Mouse (Mus musculus): ENCODE results near the gene Brcc3. TPM values are rescaled to one million over a fixed set of nuclear protein-coding genes. Genes with fewer than 3 reads are reported as not detected.

Gene Brcc3
- 79.3 and 83.0 TPM in 2 replicates for polyA plus RNA-seq (2016; fragmentation: Nextera tagmentation; extraction: Ambion mirVana)

- DNase-seq (ENCODE audit: low spot score): peak; percentile 90
- Histone ChIP-seq H3K27me3 (replicated peaks; ENCODE audit: low read depth, poor library complexity, severe bottlenecking) (0 out of 2 replicates have a peak, but pooled peaks cover 4% of the 10 kb centered on the region), H3K4me3 (peak within 1 kb of the TSS; percentile 60), H3K4me1 (0 out of 2 replicates have a peak, but pooled peaks cover 6% of the 10 kb centered on the region), H3K9me3 (no peaks in the 10 kb centered on the region), H3K36me3 (replicated peaks) (peaks cover 5% of the 10 kb centered on the region; the same call in 1 of the 2 replicates), H3K27ac (replicated peaks) (peak within 1 kb of the TSS; percentile 89)
- 17% methylated on average over 52 of the region's 52 CpGs for WGBS
Observed at GRCm38 (mm10) chrX:75415936-75416785, at the start of gene Brcc3, which contains the start of the genes Cmc4 and Mtcp1. Brcc3 (plus strand) TSS chrX:75416628. Cmc4 (minus strand) TSS chrX:75416584. Mtcp1 (minus strand) TSS chrX:75416588.

- Histone ChIP-seq H3K4me1 (no peaks in the 10 kb centered on the region), H3K4me3 (no peak overlapping the region), H3K27me3 (replicated peaks; ENCODE audit: low read depth, poor library complexity, severe bottlenecking) (no peaks in the 10 kb centered on the region), H3K27ac (replicated peaks) (no peak overlapping the region), H3K9me3 (no peaks in the 10 kb centered on the region), H3K36me3 (replicated peaks) (no peaks in the 10 kb centered on the region)
- no peak for DNase-seq (ENCODE audit: low spot score)
Observed at GRCm38 (mm10) chrX:75370197-75370596, 46.2 kb upstream of the Brcc3 start.

GRCm38 (mm10) chrX:75372666-75373425 lies 43.6 kb upstream of the Brcc3 start:
- Histone ChIP-seq H3K9me3 (no peaks in the 10 kb centered on the region), H3K4me1 (no peaks in the 10 kb centered on the region), H3K4me3 (no peak overlapping the region), H3K27me3 (replicated peaks; ENCODE audit: low read depth, poor library complexity, severe bottlenecking) (no peaks in the 10 kb centered on the region), H3K36me3 (replicated peaks) (no peaks in the 10 kb centered on the region), H3K27ac (replicated peaks) (no peak overlapping the region)
- no peak for DNase-seq (ENCODE audit: low spot score)
- 90% methylated on average over 2 of the region's 2 CpGs for WGBS

GRCm38 (mm10) chrX:75376815-75377214 lies 39.6 kb upstream of the Brcc3 start:
- H3K27me3 ChIP-seq (replicated peaks; ENCODE audit: low read depth, poor library complexity, severe bottlenecking): no peaks in the 10 kb centered on the region
- H3K4me3 ChIP-seq: no peak overlapping the region
- no peak overlapping the region for H3K27ac ChIP-seq (replicated peaks)
- H3K9me3 ChIP-seq: no peaks in the 10 kb centered on the region
- no peaks in the 10 kb centered on the region for H3K4me1 ChIP-seq
- no peak for DNase-seq (ENCODE audit: low spot score)
- H3K36me3 ChIP-seq (replicated peaks): no peaks in the 10 kb centered on the region

- DNase-seq (ENCODE audit: low spot score): no peak
- H3K27me3 ChIP-seq (replicated peaks; ENCODE audit: low read depth, poor library complexity, severe bottlenecking): no peaks in the 10 kb centered on the region
- WGBS: 93% methylated on average over 1 of the region's 1 CpGs
- no peak overlapping the region for H3K4me3 ChIP-seq
- H3K4me1 ChIP-seq: no peaks in the 10 kb centered on the region
- no peaks in the 10 kb centered on the region for H3K9me3 ChIP-seq
- no peak overlapping the region for H3K27ac ChIP-seq (replicated peaks)
- H3K36me3 ChIP-seq (replicated peaks): no peaks in the 10 kb centered on the region
Observed at GRCm38 (mm10) chrX:75381176-75381575, 35.3 kb upstream of the Brcc3 start.

GRCm38 (mm10) chrX:75381699-75382098 lies 34.7 kb upstream of the Brcc3 start:
- Histone ChIP-seq H3K27me3 (replicated peaks; ENCODE audit: low read depth, poor library complexity, severe bottlenecking) (no peaks in the 10 kb centered on the region), H3K36me3 (replicated peaks) (no peaks in the 10 kb centered on the region), H3K4me1 (no peaks in the 10 kb centered on the region), H3K27ac (replicated peaks) (peak overlapping the region; percentile 89; the same call in 1 of the 2 replicates), H3K4me3 (peak overlapping the region; percentile 60), H3K9me3 (no peaks in the 10 kb centered on the region)
- 76% methylated on average over 5 of the region's 5 CpGs for WGBS
- DNase-seq (ENCODE audit: low spot score): no peak

GRCm38 (mm10) chrX:75382195-75382771 lies 34.1 kb upstream of the Brcc3 start, which contains the start of the genes Fundc2 and F8:
Fundc2 (plus strand) TSS chrX:75382399.
F8 (minus strand) TSS chrX:75382615.
- Histone ChIP-seq H3K4me1 (no peaks in the 10 kb centered on the region), H3K36me3 (replicated peaks) (no peaks in the 10 kb centered on the region), H3K27me3 (replicated peaks; ENCODE audit: low read depth, poor library complexity, severe bottlenecking) (no peaks in the 10 kb centered on the region), H3K27ac (replicated peaks) (peak within 1 kb of the TSS; percentile 89), H3K4me3 (peak within 1 kb of the TSS; percentile 60), H3K9me3 (no peaks in the 10 kb centered on the region)
- WGBS: 15% methylated on average over 25 of the region's 25 CpGs
- DNase-seq (ENCODE audit: low spot score): peak; percentile 90

- Histone ChIP-seq H3K9me3 (no peaks in the 10 kb centered on the region), H3K27ac (replicated peaks) (no peak overlapping the region), H3K36me3 (replicated peaks) (peaks cover 10% of the 10 kb centered on the region), H3K27me3 (replicated peaks; ENCODE audit: low read depth, poor library complexity, severe bottlenecking) (no peaks in the 10 kb centered on the region), H3K4me3 (no peak overlapping the region), H3K4me1 (no peaks in the 10 kb centered on the region)
- WGBS: 98% methylated on average over 1 of the region's 1 CpGs
- no peak for DNase-seq (ENCODE audit: low spot score)
Observed at GRCm38 (mm10) chrX:75399471-75399870, 17.0 kb upstream of the Brcc3 start.

GRCm38 (mm10) chrX:75402668-75403067 lies 13.8 kb upstream of the Brcc3 start:
- WGBS: 78% methylated on average over 2 of the region's 2 CpGs
- no peak for DNase-seq (ENCODE audit: low spot score)
- peaks cover 11% of the 10 kb centered on the region for H3K36me3 ChIP-seq (replicated peaks)
- no peaks in the 10 kb centered on the region for H3K4me1 ChIP-seq
- no peak overlapping the region for H3K27ac ChIP-seq (replicated peaks)
- no peak overlapping the region for H3K4me3 ChIP-seq
- no peaks in the 10 kb centered on the region for H3K27me3 ChIP-seq (replicated peaks; ENCODE audit: low read depth, poor library complexity, severe bottlenecking)
- no peaks in the 10 kb centered on the region for H3K9me3 ChIP-seq

GRCm38 (mm10) chrX:75403350-75403749 lies 13.1 kb upstream of the Brcc3 start:
- no peaks in the 10 kb centered on the region for H3K27me3 ChIP-seq (replicated peaks; ENCODE audit: low read depth, poor library complexity, severe bottlenecking)
- no peak overlapping the region for H3K27ac ChIP-seq (replicated peaks)
- H3K4me3 ChIP-seq: no peak overlapping the region
- no peak for DNase-seq (ENCODE audit: low spot score)
- no peaks in the 10 kb centered on the region for H3K9me3 ChIP-seq
- H3K4me1 ChIP-seq: no peaks in the 10 kb centered on the region
- peaks cover 11% of the 10 kb centered on the region for H3K36me3 ChIP-seq (replicated peaks)

GRCm38 (mm10) chrX:75409711-75410110 lies 6.7 kb upstream of the Brcc3 start:
- no peak for DNase-seq (ENCODE audit: low spot score)
- Histone ChIP-seq H3K27ac (replicated peaks) (no peak overlapping the region), H3K4me1 (0 out of 2 replicates have a peak, but pooled peaks cover under 1% of the 10 kb centered on the region), H3K9me3 (no peaks in the 10 kb centered on the region), H3K36me3 (replicated peaks) (no peaks in the 10 kb centered on the region), H3K4me3 (no peak overlapping the region), H3K27me3 (replicated peaks; ENCODE audit: low read depth, poor library complexity, severe bottlenecking) (no peaks in the 10 kb centered on the region)
- WGBS: 91% methylated on average over 1 of the region's 1 CpGs

- Histone ChIP-seq H3K27me3 (replicated peaks; ENCODE audit: low read depth, poor library complexity, severe bottlenecking) (no peaks in the 10 kb centered on the region), H3K4me3 (no peak overlapping the region), H3K4me1 (no peaks in the 10 kb centered on the region), H3K27ac (replicated peaks) (no peak overlapping the region), H3K9me3 (peaks cover 15% of the 10 kb centered on the region; the same call in 1 of the 2 replicates), H3K36me3 (replicated peaks) (peaks cover 75% of the 10 kb centered on the region)
- 78% methylated on average over 1 of the region's 1 CpGs for WGBS
- no peak for DNase-seq (ENCODE audit: low spot score)
Observed at GRCm38 (mm10) chrX:75454597-75454996, 38.2 kb downstream of the Brcc3 start.
